ENCODE assay signal across 9 mouse cellular contexts in the genomic region with DNA sequence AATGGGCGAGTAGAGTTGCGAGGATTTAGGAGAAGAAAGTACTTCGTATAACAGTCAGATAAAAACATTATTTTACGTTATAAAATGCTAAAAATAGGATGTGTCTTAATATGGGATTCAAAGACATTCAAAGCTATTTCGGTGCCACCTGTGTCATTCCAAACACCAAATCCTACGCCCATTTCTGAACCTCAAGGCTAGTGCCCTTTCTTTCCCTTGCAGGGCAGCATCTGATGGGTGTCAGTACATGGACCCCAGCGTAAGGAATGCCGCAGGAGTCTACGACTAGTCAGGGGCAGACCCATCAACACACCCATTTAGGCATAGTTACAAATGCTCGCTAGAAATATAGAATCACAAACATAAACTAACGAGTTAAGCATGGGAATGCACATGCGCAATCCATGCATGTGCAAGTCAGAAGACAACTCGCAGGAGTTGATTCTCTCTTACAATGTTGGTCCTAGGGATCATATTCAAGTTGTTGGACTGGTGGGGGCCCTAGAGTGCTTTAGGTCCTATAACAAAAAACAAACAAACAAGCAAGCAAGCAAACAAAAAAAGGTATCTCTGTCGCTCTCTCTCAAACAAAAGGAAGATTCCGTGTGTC.
DNase-seq lines count a peak whose midpoint lies in the region; ATAC-seq and TF ChIP-seq lines count a peak whose summit lies in the region.
"Had no signal": no experiment of that assay in that cellular context is flagged by ENCODE, and none has a peak within 500 bp of the region (broad histone marks: within the 10 kb centered on the region; RNA-seq: fewer than 3 reads in every experiment).

No protein-coding gene starts in this region.

- no peak overlapping the region for H3K27ac ChIP-seq in cerebellum, adult 2 months (ENCODE audit: insufficient read depth, low read length)
- H3K27ac ChIP-seq in lung, embryonic 14.5 days (ENCODE audit: low read depth) = no peak overlapping the region
- H3K27ac ChIP-seq in hindbrain, embryonic 14.5 days = no peak overlapping the region
- H3K27ac ChIP-seq in stomach, embryonic 14.5 days (ENCODE audit: low read length) = no peak overlapping the region

- peak overlapping the region; percentile 72 for H3K4me2 ChIP-seq in lung, embryonic 14.5 days
- peak overlapping the region; percentile 52 for H3K4me2 ChIP-seq in hindbrain, embryonic 14.5 days (replicated peaks)
- peak overlapping the region; percentile 65 for H3K4me2 ChIP-seq in stomach, embryonic 14.5 days (replicated peaks; ENCODE audit: low read depth, low read length)

- no peak for TF ChIP-seq CTCF in cerebellum, adult 2 months (IDR thresholded peaks at IDR 0.05; ENCODE audit: borderline replicate concordance, insufficient read depth, low read depth, low read length)
- no peak for TF ChIP-seq CTCF in lung, embryonic 14.5 days (IDR thresholded peaks at IDR 0.05; ENCODE audit: low read depth)

- no peak for TF ChIP-seq POLR2A in cerebellum, adult 2 months (IDR thresholded peaks at IDR 0.05; ENCODE audit: borderline replicate concordance, insufficient read depth, low read length)

- 36% methylated on average over 15 of the region's 15 CpGs for WGBS in cerebellum, adult 2 months
- 33% methylated on average over 15 of the region's 15 CpGs for WGBS in lung, embryonic 14.5 days
- WGBS in hindbrain, embryonic 14.5 days = 33% methylated on average over 15 of the region's 15 CpGs
- 37% methylated on average over 15 of the region's 15 CpGs for WGBS in stomach, embryonic 14.5 days

- no peak for ATAC-seq in lung, embryonic 14.5 days (ENCODE audit: insufficient read depth)
- ATAC-seq in hindbrain, embryonic 14.5 days (ENCODE audit: low FRiP score) = no peak
- ATAC-seq in stomach, embryonic 14.5 days (ENCODE audit: insufficient number of reproducible peaks, insufficient read depth, low FRiP score, low read depth) = no peak

- no peaks in the 10 kb centered on the region for H3K27me3 ChIP-seq in cerebellum, adult 2 months (ENCODE audit: control insufficient read depth, insufficient read depth, low read length)
- H3K27me3 ChIP-seq in lung, embryonic 14.5 days (ENCODE audit: insufficient read depth, low read length) = no peaks in the 10 kb centered on the region
- no peaks in the 10 kb centered on the region for H3K27me3 ChIP-seq in hindbrain, embryonic 14.5 days (ENCODE audit: control insufficient read depth, insufficient read depth, low read length)
- no peaks in the 10 kb centered on the region for H3K27me3 ChIP-seq in stomach, embryonic 14.5 days (ENCODE audit: control insufficient read depth, insufficient read depth, low read length)

- no peaks in the 10 kb centered on the region for H3K36me3 ChIP-seq in lung, embryonic 14.5 days (ENCODE audit: insufficient read depth)
- H3K36me3 ChIP-seq in hindbrain, embryonic 14.5 days (replicated peaks; ENCODE audit: control insufficient read depth, insufficient read depth) = no peaks in the 10 kb centered on the region
- H3K36me3 ChIP-seq in stomach, embryonic 14.5 days (ENCODE audit: control insufficient read depth, insufficient read depth, low read length) = no peaks in the 10 kb centered on the region

- no peak overlapping the region for H3K9ac ChIP-seq in lung, embryonic 14.5 days
- no peak overlapping the region for H3K9ac ChIP-seq in hindbrain, embryonic 14.5 days
- no peak overlapping the region for H3K9ac ChIP-seq in stomach, embryonic 14.5 days (replicated peaks; ENCODE audit: low read depth, low read length)

- no peaks in the 10 kb centered on the region for H3K4me1 ChIP-seq in cerebellum, adult 2 months (ENCODE audit: control insufficient read depth, insufficient read depth, low read length)
- no peaks in the 10 kb centered on the region for H3K4me1 ChIP-seq in lung, embryonic 14.5 days (ENCODE audit: insufficient read depth)
- peaks cover 25% of the 10 kb centered on the region for H3K4me1 ChIP-seq in hindbrain, embryonic 14.5 days (replicated peaks; ENCODE audit: control insufficient read depth, insufficient read depth, low read length)
- no peaks in the 10 kb centered on the region for H3K4me1 ChIP-seq in stomach, embryonic 14.5 days (ENCODE audit: control insufficient read depth, insufficient read depth, low read length)

- H3K9me3 ChIP-seq in lung, embryonic 14.5 days (ENCODE audit: low read depth, low read length) = no peaks in the 10 kb centered on the region
- H3K9me3 ChIP-seq in hindbrain, embryonic 14.5 days (ENCODE audit: control insufficient read depth, low read length) = no peaks in the 10 kb centered on the region
- H3K9me3 ChIP-seq in stomach, embryonic 14.5 days (ENCODE audit: control insufficient read depth, low read depth, low read length) = no peaks in the 10 kb centered on the region

- peak overlapping the region; percentile 95 for H3K4me3 ChIP-seq in cerebellum, adult 2 months (replicated peaks; ENCODE audit: insufficient read depth, low read depth, low read length)
- peak overlapping the region; percentile 44; the same call in 1 of the 2 replicates for H3K4me3 ChIP-seq in lung, embryonic 14.5 days (ENCODE audit: low read depth, low read length)
- H3K4me3 ChIP-seq in hindbrain, embryonic 14.5 days (replicated peaks; ENCODE audit: low read length) = no peak overlapping the region; the same call in 1 of the 2 replicates
- peak overlapping the region; percentile 35; the same call in 1 of the 2 replicates for H3K4me3 ChIP-seq in stomach, embryonic 14.5 days (ENCODE audit: low read depth, low read length)
- H3K4me3 ChIP-seq: erythroblast, embryonic 14.5 days had no signal

- DNase-seq in cerebellum, adult 2 months = peak; percentile 17 to 30
- DNase-seq in cerebellum, adult 11-12 months = no peak
- peak; percentile 6 for DNase-seq in lung, embryonic 14.5 days
- DNase-seq in lung, postnatal 10 days = no peak
- DNase-seq in hindbrain, embryonic 14.5 days (ENCODE audit: low spot score) = no peak
- no peak for DNase-seq in layer of hippocampus, postnatal 36 days
- DNase-seq in right cerebral cortex, postnatal 25 days = no peak

Comparison
In these comparisons a context has a peak if more than half of its experiments do, and no peak if none do; other contexts are left out.
1. DNase-seq: peak in cerebellum, adult 2 months (2 of 2) and lung, embryonic 14.5 days (single experiment); none in cerebellum, adult 11-12 months (single experiment), lung, postnatal 10 days (single experiment), hindbrain, embryonic 14.5 days (single experiment), layer of hippocampus, postnatal 36 days (0 of 2) and right cerebral cortex, postnatal 25 days (single experiment).
2. Peak in every context shown above with its lines, with median percentiles within 50 percentile points of each other: H3K4me2 ChIP-seq.